Mouse (Mus musculus) kidney, adult 2 months (tissue): ENCODE data around the gene Rin1.

Source experiments
- CTCF ChIP-seq: fragments of 200-500 bp; conservative IDR thresholded peaks from 2 replicates; pipeline ENCODE4 v1.5.1; 2011; ENCODE audit warnings: low read depth, mild to moderate bottlenecking, control low read depth, low read length, moderate library complexity, mixed read lengths; ENCODE audit not compliant: insufficient read depth, insufficient read length
- POLR2A ChIP-seq: fragments of 200-500 bp; IDR thresholded peaks from one replicate; pipeline ENCODE4 v1.6.1; 2011; ENCODE audit warnings: low read depth, low read length, control low read depth

GRCm38 (mm10) chr19:5052166-5052822 is 2.0 kb downstream of the Rin1 start:
- TF ChIP-seq POLR2A = no peak
- no peak for TF ChIP-seq CTCF
